Mouse (Mus musculus) E14TG2a.4 (cell line): ENCODE data around the gene Mgst3.

ENCODE experiments used
- CTCF ChIP-seq: conservative IDR thresholded peaks from 2 replicates; pipeline ENCODE4 v1.5.1; 2014; ENCODE audit warnings: low read length
- NANOG ChIP-seq: IDR thresholded peaks from 2 replicates; pipeline ENCODE4 v1.6.1; 2014; ENCODE audit warnings: borderline replicate concordance, low read length, mixed read lengths
- POU5F1 ChIP-seq: IDR thresholded peaks from 2 replicates; pipeline ENCODE4 v1.6.1; 2014; ENCODE audit warnings: low read length, borderline replicate concordance

DNA sequence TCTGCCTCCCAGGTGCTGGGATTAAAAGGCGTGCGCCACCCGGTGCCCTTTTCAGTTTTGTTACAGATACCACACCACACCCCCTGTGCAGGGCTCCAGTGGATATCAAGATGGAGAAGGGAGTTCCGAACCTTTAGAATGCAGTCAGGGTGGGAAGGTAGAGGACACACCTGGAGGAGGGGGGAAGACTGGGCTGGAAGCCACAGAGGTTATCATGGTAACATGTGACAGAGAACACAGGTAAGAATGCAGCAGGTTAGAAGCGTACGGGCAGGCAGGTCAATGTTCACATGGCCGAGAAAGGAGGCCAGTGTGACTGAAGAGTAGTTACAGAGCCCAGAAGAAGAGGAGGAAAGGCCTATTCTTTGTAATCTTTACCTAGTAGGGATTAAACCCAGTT, 4.1 kb downstream of the Mgst3 start:
- TF ChIP-seq CTCF (no peak), NANOG (no peak), POU5F1 (no peak)
